Comparison of ENCODE assay signal across 10 mouse cellular contexts in genomic region chr2:37776611-37777411, GRCm38 (mm10). TPM values are rescaled to one million over a fixed set of nuclear protein-coding genes. Genes with fewer than 3 reads are reported as not detected.
DNase-seq lines count a peak whose midpoint lies in the region; ATAC-seq lines count a peak whose summit lies in the region.
"Had no signal": no experiment of that assay in that cellular context is flagged by ENCODE, and none has a peak within 500 bp of the region (broad histone marks: within the 10 kb centered on the region; RNA-seq: fewer than 3 reads in every experiment).

No protein-coding gene starts in this region.

- no peaks in the 10 kb centered on the region for H3K36me3 ChIP-seq in heart, embryonic 14.5 days (ENCODE audit: control insufficient read depth, insufficient read depth, low read length)
- no peaks in the 10 kb centered on the region for H3K36me3 ChIP-seq in embryonic facial prominence, embryonic 10.5 days (replicated peaks)
- no peaks in the 10 kb centered on the region for H3K36me3 ChIP-seq in hindbrain, embryonic 16.5 days (ENCODE audit: control insufficient read depth, insufficient read depth, low read length)
- H3K36me3 ChIP-seq in midbrain, embryonic 15.5 days (replicated peaks), result no peaks in the 10 kb centered on the region

- peaks cover 43 to 47% of the 10 kb centered on the region in 2 experiments for H3K4me1 ChIP-seq in heart, embryonic 14.5 days (ENCODE audit: control insufficient read depth in 2 of 2, insufficient read depth in 2 of 2, low read length in 2 of 2)
- peaks cover 71% of the 10 kb centered on the region for H3K4me1 ChIP-seq in embryonic facial prominence, embryonic 10.5 days
- peaks cover 27% of the 10 kb centered on the region for H3K4me1 ChIP-seq in hindbrain, embryonic 16.5 days (ENCODE audit: control insufficient read depth, insufficient read depth, low read depth, low read length)
- peaks cover 50% of the 10 kb centered on the region for H3K4me1 ChIP-seq in midbrain, embryonic 15.5 days

- peaks cover 3% of the 10 kb centered on the region; the same call in 1 of the 2 replicates for H3K27me3 ChIP-seq in heart, embryonic 14.5 days (ENCODE audit: control insufficient read depth, insufficient read depth, low read length)
- peaks cover 43% of the 10 kb centered on the region for H3K27me3 ChIP-seq in embryonic facial prominence, embryonic 10.5 days (replicated peaks; ENCODE audit: low read depth, poor library complexity, severe bottlenecking)
- H3K27me3 ChIP-seq in hindbrain, embryonic 16.5 days (replicated peaks; ENCODE audit: control insufficient read depth, insufficient read depth, low read length), result no peaks in the 10 kb centered on the region
- no peaks in the 10 kb centered on the region for H3K27me3 ChIP-seq in midbrain, embryonic 15.5 days (replicated peaks)

- peak overlapping the region; percentile 65 for H3K4me2 ChIP-seq in heart, embryonic 14.5 days (ENCODE audit: low read length)
- peak overlapping the region; percentile 50 for H3K4me2 ChIP-seq in hindbrain, embryonic 16.5 days (ENCODE audit: low read length)
- H3K4me2 ChIP-seq in midbrain, embryonic 15.5 days, result peak overlapping the region; percentile 42

- DNase-seq in heart, postnatal 36 days, result no peak
- no peak for DNase-seq in embryonic facial prominence, embryonic 10.5 days (ENCODE audit: low spot score)
- no peak for DNase-seq in thymus, adult 18-20 months
- DNase-seq in left cerebral cortex, adult 11 months (ENCODE audit: low spot score), result no peak
- DNase-seq in cerebellum, adult 9-10 months, result no peak
- DNase-seq: kidney, adult 18-20 months had no signal

- peak overlapping the region; percentile 49; the same call in 1 of the 2 replicates for H3K9ac ChIP-seq in heart, embryonic 14.5 days (ENCODE audit: low read length)
- H3K9ac ChIP-seq in hindbrain, embryonic 16.5 days (ENCODE audit: low read depth, low read length), result peak overlapping the region; percentile 36; the same call in 1 of the 2 replicates
- H3K9ac ChIP-seq in midbrain, embryonic 15.5 days, result peak overlapping the region; percentile 31; the same call in 1 of the 2 replicates

- intact Hi-C loops in heart, postnatal 36 days (cut with DNase I), result loop anchor here (10.0 kb wide), 2 partner anchors 262 to 392 kb away; partner anchors contain the start of gene Gpr21

- H3K4me3 ChIP-seq in heart, embryonic 14.5 days (ENCODE audit: control insufficient read depth in 1 of 2, insufficient read depth in 1 of 2, low read depth in 1 of 2, low read length in 2 of 2), result peak overlapping the region; percentile 32 to 39
- H3K4me3 ChIP-seq in embryonic facial prominence, embryonic 10.5 days, result peak overlapping the region; percentile 64
- H3K4me3 ChIP-seq in hindbrain, embryonic 16.5 days (ENCODE audit: low read length), result peak overlapping the region; percentile 31
- H3K4me3 ChIP-seq in midbrain, embryonic 15.5 days, result peak overlapping the region; percentile 33

- H3K27ac ChIP-seq in heart, embryonic 14.5 days (replicated peaks in 1 of 2; ENCODE audit: control insufficient read depth in 1 of 2, insufficient read depth in 1 of 2, low read depth in 2 of 2, low read length in 2 of 2), result no peak overlapping the region
- H3K27ac ChIP-seq in embryonic facial prominence, embryonic 10.5 days (replicated peaks), result peak overlapping the region; percentile 81
- H3K27ac ChIP-seq in hindbrain, embryonic 16.5 days (ENCODE audit: low read depth, low read length), result peak overlapping the region; percentile 62; the same call in 1 of the 2 replicates
- H3K27ac ChIP-seq in midbrain, embryonic 15.5 days, result peak overlapping the region; percentile 35

- H3K9me3 ChIP-seq in heart, embryonic 14.5 days (ENCODE audit: control insufficient read depth, low read length), result no peaks in the 10 kb centered on the region
- no peaks in the 10 kb centered on the region for H3K9me3 ChIP-seq in embryonic facial prominence, embryonic 10.5 days
- H3K9me3 ChIP-seq in hindbrain, embryonic 16.5 days (ENCODE audit: control insufficient read depth, low read length), result no peaks in the 10 kb centered on the region
- H3K9me3 ChIP-seq in midbrain, embryonic 15.5 days, result no peaks in the 10 kb centered on the region

- ATAC-seq in heart, embryonic 14.5 days (ENCODE audit: insufficient number of reproducible peaks, insufficient read depth, low FRiP score, low read depth), result no peak
- ATAC-seq in hindbrain, embryonic 16.5 days, result peak; percentile 9
- ATAC-seq in midbrain, embryonic 15.5 days (replicated peaks), result no peak

- 15% methylated on average over 20 of the region's 20 CpGs for WGBS in heart, embryonic 14.5 days
- 9% methylated on average over 20 of the region's 20 CpGs for WGBS in embryonic facial prominence, embryonic 10.5 days
- 8% methylated on average over 20 of the region's 20 CpGs for WGBS in hindbrain, embryonic 16.5 days
- 6% methylated on average over 20 of the region's 20 CpGs for WGBS in midbrain, embryonic 15.5 days

RNA-seq across cellular contexts. Expression of gene Crb2, which starts 0.8 kb away (rescaled TPM):
- polyA plus RNA-seq in heart, embryonic 14.5 days (2014; fragmentation: Nextera tagmentation; extraction: Ambion mirVana), result 2.2 and 2.4 TPM in 2 replicates
- total RNA-seq in heart, postnatal 36 days (2021), result 1 to 10 TPM in 1 of 2 experiments, under 1 TPM in 1; 0.97 to 1.0 TPM
- polyA plus RNA-seq in embryonic facial prominence, embryonic 10.5 days (2016; fragmentation: Nextera tagmentation; extraction: Ambion mirVana), result 7.3 and 11.9 TPM in 2 replicates
- polyA plus RNA-seq in hindbrain, embryonic 16.5 days (2015; fragmentation: Nextera tagmentation; extraction: Ambion mirVana), result 3.7 and 4.5 TPM in 2 replicates
- 5.6 and 6.4 TPM in 2 replicates for polyA plus RNA-seq in midbrain, embryonic 15.5 days (2015; fragmentation: Nextera tagmentation; extraction: Ambion mirVana)
- total RNA-seq: megakaryocyte-erythroid progenitor cell, adult 5-6 weeks had no signal

Comparison
In these comparisons a context has a peak if more than half of its experiments do, and no peak if none do; other contexts are left out.
1. H3K27ac ChIP-seq: peak in embryonic facial prominence, embryonic 10.5 days (single experiment), hindbrain, embryonic 16.5 days (single experiment) and midbrain, embryonic 15.5 days (single experiment); none in heart, embryonic 14.5 days (0 of 2).
2. Peak in every context shown above with its lines, with median percentiles within 50 percentile points of each other: H3K4me2 ChIP-seq, H3K4me3 ChIP-seq and H3K9ac ChIP-seq.